Mouse (Mus musculus): ENCODE data around the gene Kctd17. TPM values are rescaled to one million over a fixed set of nuclear protein-coding genes. Genes with fewer than 3 reads are reported as not detected.

Kctd17 gene
- polyA plus RNA-seq, 1 experiment from 2014 or later, result 162 TPM

GRCm38 (mm10) chr15:78437237-78438017 lies 9.1 kb downstream of the Kctd17 start:
- Histone ChIP-seq H3K36me3 (replicated peaks) (0 out of 2 replicates have a peak, but pooled peaks cover 16% of the 10 kb centered on the region), H3K9me3 (no peaks in the 10 kb centered on the region), H3K9ac (0 out of 2 replicates have a peak overlapping the region, but pooled peaks have one; percentile 11), H3K27ac (peak overlapping the region; percentile 60), H3K4me1 (peaks cover 24% of the 10 kb centered on the region), H3K4me2 (peak overlapping the region; percentile 45), H3K27me3 (replicated peaks) (peaks cover 3% of the 10 kb centered on the region; the same call in 1 of the 2 replicates), H3K4me3 (no peak overlapping the region)
- ATAC-seq (replicated peaks), result 0 out of 2 replicates have a peak, but pooled peaks have one; percentile 10
- WGBS, result 17% methylated on average over 23 of the region's 23 CpGs

DNA sequence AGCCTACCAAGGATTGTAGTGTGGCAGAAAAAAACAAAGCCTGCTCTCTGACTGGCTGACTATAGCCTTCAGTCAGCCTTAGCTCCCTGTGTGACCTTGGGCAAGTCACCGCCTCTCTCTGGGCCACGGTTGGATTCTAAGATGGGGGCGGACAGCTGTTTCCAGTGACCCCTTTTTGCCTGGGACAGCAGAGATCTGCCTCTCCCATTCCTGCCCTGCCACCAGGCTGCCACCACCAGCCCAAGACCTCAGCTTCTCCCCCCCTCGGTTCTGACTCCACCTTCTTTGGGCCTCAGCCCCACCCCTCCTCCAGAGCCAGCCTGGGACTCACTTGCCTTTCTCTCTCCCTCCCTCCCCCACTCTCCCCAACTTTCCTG lies 9.6 kb downstream of the Kctd17 start:
- WGBS, result 50% methylated on average over 4 of the region's 4 CpGs
- peaks cover 3% of the 10 kb centered on the region; the same call in 1 of the 2 replicates for H3K27me3 ChIP-seq (replicated peaks)
- peaks cover 24% of the 10 kb centered on the region for H3K4me1 ChIP-seq
- no peaks in the 10 kb centered on the region for H3K9me3 ChIP-seq
- H3K36me3 ChIP-seq (replicated peaks), result 0 out of 2 replicates have a peak, but pooled peaks cover 16% of the 10 kb centered on the region
- no peak overlapping the region for H3K9ac ChIP-seq
- no peak overlapping the region for H3K4me2 ChIP-seq
- ATAC-seq (replicated peaks), result no peak
- H3K4me3 ChIP-seq, result no peak overlapping the region
- H3K27ac ChIP-seq, result no peak overlapping the region

DNA sequence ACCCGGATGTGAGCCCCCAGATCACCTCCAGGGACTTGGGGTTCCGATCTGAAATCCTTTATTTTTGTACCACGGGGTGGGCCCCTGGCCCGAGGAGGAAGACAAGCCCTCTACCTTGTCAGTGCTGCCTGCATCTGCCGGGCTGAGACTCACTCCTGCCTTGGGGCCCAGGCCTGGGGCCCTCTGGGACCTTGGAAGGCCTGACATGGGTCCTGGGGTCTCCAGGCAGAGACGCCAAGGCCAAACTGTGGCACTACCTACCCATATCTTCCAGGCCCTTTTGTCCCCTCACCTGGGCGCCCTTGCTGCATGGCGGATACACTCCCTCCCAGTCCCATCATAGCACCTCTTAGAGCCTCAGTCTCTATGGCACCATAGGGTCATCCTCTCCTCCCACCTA lies 10.1 kb downstream of the Kctd17 start:
- no peak for ATAC-seq (replicated peaks)
- no peak overlapping the region for H3K9ac ChIP-seq
- H3K9me3 ChIP-seq, result no peaks in the 10 kb centered on the region
- H3K4me3 ChIP-seq, result no peak overlapping the region
- no peak overlapping the region for H3K27ac ChIP-seq
- H3K4me2 ChIP-seq, result no peak overlapping the region
- peaks cover 3% of the 10 kb centered on the region; the same call in 1 of the 2 replicates for H3K27me3 ChIP-seq (replicated peaks)
- H3K36me3 ChIP-seq (replicated peaks), result 0 out of 2 replicates have a peak, but pooled peaks cover 12% of the 10 kb centered on the region
- peaks cover 24% of the 10 kb centered on the region for H3K4me1 ChIP-seq
- 53% methylated on average over 8 of the region's 8 CpGs for WGBS

DNA sequence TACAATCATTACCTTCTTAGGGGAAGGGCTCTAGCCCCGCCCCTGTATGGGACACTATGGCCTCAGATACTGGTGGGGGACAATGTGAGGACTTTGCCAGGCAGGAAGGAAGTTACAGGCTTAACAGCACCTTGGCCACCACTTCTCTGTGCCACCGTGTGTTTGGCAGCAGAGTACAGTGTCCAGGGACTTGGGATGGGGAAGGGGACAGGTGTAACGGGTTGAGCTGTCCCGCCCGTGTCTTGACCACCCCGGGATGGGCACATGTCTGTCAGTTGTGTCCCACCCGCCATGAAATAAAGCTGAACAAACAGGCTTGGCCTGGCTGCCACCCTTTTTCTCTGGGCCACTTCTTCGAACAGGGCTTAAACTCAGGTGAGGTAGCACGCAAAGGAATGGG lies 10.6 kb downstream of the Kctd17 start:
- H3K36me3 ChIP-seq (replicated peaks), result 0 out of 2 replicates have a peak, but pooled peaks cover 9% of the 10 kb centered on the region
- no peak overlapping the region for H3K27ac ChIP-seq
- 73% methylated on average over 9 of the region's 9 CpGs for WGBS
- peaks cover 27% of the 10 kb centered on the region for H3K4me1 ChIP-seq
- H3K9me3 ChIP-seq, result no peaks in the 10 kb centered on the region
- ATAC-seq (replicated peaks), result no peak
- H3K9ac ChIP-seq, result no peak overlapping the region
- peaks cover 3% of the 10 kb centered on the region; the same call in 1 of the 2 replicates for H3K27me3 ChIP-seq (replicated peaks)
- no peak overlapping the region for H3K4me2 ChIP-seq
- no peak overlapping the region for H3K4me3 ChIP-seq

GRCm38 (mm10) chr15:78442231-78442630 lies 13.9 kb downstream of the Kctd17 start:
- 91% methylated on average over 19 of the region's 19 CpGs for WGBS
- no peak overlapping the region for H3K27ac ChIP-seq
- no peak for ATAC-seq (replicated peaks)
- H3K4me1 ChIP-seq, result peaks cover 12% of the 10 kb centered on the region
- no peaks in the 10 kb centered on the region for H3K27me3 ChIP-seq (replicated peaks)
- H3K36me3 ChIP-seq (replicated peaks), result no peaks in the 10 kb centered on the region
- no peak overlapping the region for H3K4me3 ChIP-seq
- no peak overlapping the region for H3K9ac ChIP-seq
- H3K4me2 ChIP-seq, result no peak overlapping the region
- H3K9me3 ChIP-seq, result no peaks in the 10 kb centered on the region

- 46% methylated on average over 6 of the region's 6 CpGs for WGBS
- no peak overlapping the region for H3K4me3 ChIP-seq
- H3K4me1 ChIP-seq, result peaks cover 9% of the 10 kb centered on the region
- no peaks in the 10 kb centered on the region for H3K9me3 ChIP-seq
- H3K9ac ChIP-seq, result no peak overlapping the region
- H3K4me2 ChIP-seq, result no peak overlapping the region
- H3K27me3 ChIP-seq (replicated peaks), result no peaks in the 10 kb centered on the region
- ATAC-seq (replicated peaks), result no peak
- no peaks in the 10 kb centered on the region for H3K36me3 ChIP-seq (replicated peaks)
- no peak overlapping the region for H3K27ac ChIP-seq
These were observed 15.5 kb downstream of the Kctd17 start for GRCm38 (mm10) chr15:78443857-78444256.

DNA sequence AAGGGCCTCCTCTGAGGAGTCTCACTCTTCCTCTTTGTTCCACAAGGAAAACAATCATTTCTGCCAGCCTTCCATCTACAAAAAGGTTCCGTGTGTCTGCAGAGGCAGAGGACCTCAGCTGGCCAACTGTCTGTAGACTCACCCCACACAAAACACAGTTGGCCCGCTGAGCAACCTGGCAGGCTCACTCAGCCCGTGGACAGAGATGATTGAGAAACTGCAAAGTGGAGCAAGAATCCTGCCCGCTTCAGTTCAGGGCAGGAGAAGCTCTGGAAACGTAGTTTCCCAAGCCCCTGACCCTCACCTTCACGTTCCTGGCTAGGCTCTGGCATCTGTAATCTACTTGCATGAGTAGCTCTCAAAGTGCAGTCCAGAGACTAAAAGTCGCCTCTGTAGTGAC lies 18.8 kb downstream of the Kctd17 start:
- no peak overlapping the region for H3K9ac ChIP-seq
- no peak overlapping the region for H3K4me2 ChIP-seq
- 27% methylated on average over 7 of the region's 7 CpGs for WGBS
- H3K27ac ChIP-seq, result no peak overlapping the region
- H3K4me1 ChIP-seq, result peaks cover 9% of the 10 kb centered on the region
- no peak overlapping the region for H3K4me3 ChIP-seq
- no peak for ATAC-seq (replicated peaks)
- H3K27me3 ChIP-seq (replicated peaks), result no peaks in the 10 kb centered on the region
- no peaks in the 10 kb centered on the region for H3K9me3 ChIP-seq
- no peaks in the 10 kb centered on the region for H3K36me3 ChIP-seq (replicated peaks)

- under 1% methylated on average over 22 of the region's 22 CpGs for WGBS
- H3K9ac ChIP-seq, result peak overlapping the region; percentile 40; the same call in 1 of the 2 replicates
These were observed 19.6 kb downstream of the Kctd17 start for GRCm38 (mm10) chr15:78447746-78448535.

GRCm38 (mm10) chr15:78449131-78449530 lies 20.8 kb downstream of the Kctd17 start:
- Histone ChIP-seq H3K4me3 (no peak overlapping the region), H3K9me3 (no peaks in the 10 kb centered on the region), H3K27ac (no peak overlapping the region), H3K4me2 (no peak overlapping the region), H3K27me3 (replicated peaks) (no peaks in the 10 kb centered on the region), H3K9ac (no peak overlapping the region), H3K4me1 (peaks cover 6% of the 10 kb centered on the region), H3K36me3 (replicated peaks) (no peaks in the 10 kb centered on the region)
- no peak for ATAC-seq (replicated peaks)
- WGBS, result 73% methylated on average over 6 of the region's 6 CpGs

More at GRCm38 (mm10) chr15:78447746-78448535, 19.6 kb downstream of the Kctd17 start:
- Histone ChIP-seq H3K27me3 (replicated peaks) (no peaks in the 10 kb centered on the region), H3K36me3 (replicated peaks) (no peaks in the 10 kb centered on the region), H3K9me3 (no peaks in the 10 kb centered on the region), H3K27ac (peak overlapping the region; percentile 71), H3K4me1 (peaks cover 9% of the 10 kb centered on the region), H3K4me2 (peak overlapping the region; percentile 55), H3K4me3 (peak overlapping the region; percentile 27)
- peak; percentile 32; the same call in 1 of the 2 replicates for ATAC-seq (replicated peaks)

DNA sequence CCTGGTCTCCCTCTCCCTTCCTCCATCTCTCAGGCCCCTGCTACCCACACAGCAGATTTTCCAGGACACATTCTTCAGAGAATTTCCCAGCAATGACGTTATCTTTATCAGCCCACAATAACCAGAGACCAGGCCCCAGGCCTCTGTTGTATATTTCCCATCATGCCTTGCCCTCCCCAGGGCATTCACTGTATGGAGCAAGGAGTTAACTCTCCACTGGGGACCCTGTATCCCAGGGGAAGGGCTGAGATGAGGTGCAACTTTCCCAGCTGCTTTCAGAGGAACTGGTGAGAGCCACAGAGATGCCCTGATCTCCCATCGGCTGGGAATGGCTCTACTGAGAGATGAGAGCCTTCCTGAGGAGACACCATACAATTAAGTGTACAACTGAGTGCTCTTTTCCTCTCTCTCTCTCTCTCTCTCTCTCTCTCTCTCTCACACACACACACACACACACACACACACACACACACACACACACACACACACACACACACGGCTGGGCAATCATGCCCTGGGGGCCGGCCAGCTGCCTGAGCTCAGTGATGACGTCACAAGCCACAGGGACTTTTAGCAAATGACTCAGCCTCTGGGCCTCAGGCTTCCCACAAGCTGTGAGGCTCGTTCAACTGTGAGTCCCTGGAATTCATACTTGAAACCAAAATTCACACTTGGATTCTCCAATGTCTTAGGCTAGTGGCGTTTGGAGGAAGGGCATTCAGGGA lies 21.5 kb downstream of the Kctd17 start:
- Histone ChIP-seq H3K4me3 (no peak overlapping the region), H3K27me3 (replicated peaks) (no peaks in the 10 kb centered on the region), H3K27ac (no peak overlapping the region), H3K9me3 (no peaks in the 10 kb centered on the region), H3K36me3 (replicated peaks) (no peaks in the 10 kb centered on the region), H3K9ac (no peak overlapping the region), H3K4me2 (no peak overlapping the region), H3K4me1 (peaks cover 6% of the 10 kb centered on the region)
- WGBS, result 36% methylated on average over 7 of the region's 7 CpGs
- ATAC-seq (replicated peaks), result no peak

DNA sequence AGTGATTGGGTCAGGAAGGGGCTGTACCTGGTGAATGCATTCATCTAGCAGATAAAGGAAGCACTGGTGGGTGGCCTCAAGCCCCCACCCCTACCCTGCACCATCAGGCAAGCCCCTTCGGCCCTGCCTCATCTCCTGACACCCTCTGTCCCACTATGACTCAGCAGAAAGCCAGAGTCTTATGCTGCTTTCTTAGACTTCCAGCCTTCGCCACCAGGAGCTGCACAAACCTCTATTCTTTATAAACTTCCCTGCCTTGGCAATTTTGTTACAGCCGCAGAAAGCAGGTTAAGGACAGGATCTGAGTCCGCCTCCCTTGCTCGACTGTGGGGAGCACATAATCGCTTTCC lies 22.0 kb downstream of the Kctd17 start:
- Histone ChIP-seq H3K9me3 (no peaks in the 10 kb centered on the region), H3K4me2 (no peak overlapping the region), H3K4me1 (peaks cover 6% of the 10 kb centered on the region), H3K9ac (no peak overlapping the region), H3K27ac (no peak overlapping the region), H3K36me3 (replicated peaks) (no peaks in the 10 kb centered on the region), H3K4me3 (no peak overlapping the region), H3K27me3 (replicated peaks) (no peaks in the 10 kb centered on the region)
- ATAC-seq (replicated peaks), result no peak
- 85% methylated on average over 6 of the region's 6 CpGs for WGBS

DNA sequence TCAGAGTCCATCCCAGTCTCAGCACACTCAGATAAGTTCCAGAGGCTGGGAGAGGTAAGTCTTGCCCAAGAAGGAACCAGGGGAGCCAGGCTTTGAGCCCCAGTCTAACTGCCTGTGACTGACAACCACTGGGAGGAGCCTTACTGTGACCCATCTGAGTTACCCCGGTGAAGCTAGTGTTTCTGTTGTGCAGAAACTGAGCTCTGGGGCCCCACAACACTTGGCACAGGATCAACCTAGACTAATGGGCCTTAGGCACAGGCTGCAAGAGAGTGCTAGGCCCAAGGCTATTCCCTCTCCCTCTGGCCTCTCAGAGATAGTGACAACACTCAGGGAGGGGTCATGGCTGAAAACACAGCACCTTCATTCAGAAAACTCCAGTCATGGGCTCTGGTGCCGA lies 22.8 kb downstream of the Kctd17 start:
- H3K4me2 ChIP-seq, result no peak overlapping the region
- peaks cover 6% of the 10 kb centered on the region for H3K4me1 ChIP-seq
- no peak for ATAC-seq (replicated peaks)
- no peaks in the 10 kb centered on the region for H3K9me3 ChIP-seq
- H3K27ac ChIP-seq, result no peak overlapping the region
- WGBS, result 78% methylated on average over 2 of the region's 2 CpGs
- H3K27me3 ChIP-seq (replicated peaks), result no peaks in the 10 kb centered on the region
- no peak overlapping the region for H3K4me3 ChIP-seq
- no peaks in the 10 kb centered on the region for H3K36me3 ChIP-seq (replicated peaks)
- no peak overlapping the region for H3K9ac ChIP-seq

Measured in midbrain, embryonic 15.5 days (tissue).